Mouse (Mus musculus) urinary bladder, postnatal 14 days (tissue): ENCODE data around the gene Gm3373.
"Not testable (repeated sequence)": the region's sequence is repeated elsewhere in the genome, so short reads cannot be mapped to it uniquely, and the experiment has no call there.

Experiments
- DNase-seq: peaks from one replicate; pipeline ENCODE4 v3.0.0; 2021; ENCODE audit warnings: low spot score

Gm3373 gene

DNA sequence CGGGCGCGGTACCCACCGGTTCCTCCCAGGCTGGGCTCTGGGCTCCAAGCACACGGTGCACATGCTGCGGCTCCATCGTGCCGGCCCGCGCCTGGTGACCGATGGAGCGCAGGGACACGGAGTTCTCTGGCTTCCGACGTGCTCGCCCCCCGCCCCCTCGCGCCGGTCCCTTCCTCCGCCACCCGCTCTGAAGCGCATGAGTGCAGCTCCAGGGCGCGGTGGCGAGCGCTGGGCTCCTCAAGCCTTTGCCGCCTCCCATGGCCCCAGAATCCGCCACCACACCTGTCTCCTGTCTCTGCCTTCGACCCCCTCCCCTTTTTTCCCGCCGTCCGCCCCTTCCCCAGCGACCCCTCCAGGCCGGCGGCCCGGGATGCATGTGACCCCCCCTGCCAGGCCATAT is at the start of gene Gm3373:
Gene Gm3373, minus strand, starts transcription at position 101 of the 400 bp plus-strand sequence.
- not testable (repeated sequence) for DNase-seq

DNA sequence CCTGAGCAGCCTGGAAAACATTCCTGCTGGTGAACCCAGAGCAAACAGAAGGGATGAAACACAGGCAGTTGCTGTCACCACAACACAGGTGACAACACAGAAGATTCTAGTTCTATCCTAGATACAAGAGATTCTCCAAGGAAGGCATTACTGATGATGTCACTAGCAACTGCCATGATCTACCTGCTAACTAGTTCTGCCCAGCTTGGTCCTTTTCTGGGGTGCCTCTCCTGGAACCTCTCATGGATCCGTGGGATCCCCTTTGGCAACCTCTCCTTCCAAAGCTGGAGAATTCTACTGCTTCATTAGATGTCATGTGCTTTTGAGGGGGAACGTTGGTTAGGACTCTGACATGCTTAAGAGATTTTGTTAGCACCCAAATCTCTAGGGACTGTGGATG is 54.0 kb downstream of the Gm3373 start, which contains the start of gene Gm9603:
Gene Gm9603, minus strand, starts transcription at position 101 of the 400 bp plus-strand sequence.
- not testable (repeated sequence) for DNase-seq
